Mouse (Mus musculus): Measurements from ENCODE around the gene Agap1.

Gene Agap1

DNA sequence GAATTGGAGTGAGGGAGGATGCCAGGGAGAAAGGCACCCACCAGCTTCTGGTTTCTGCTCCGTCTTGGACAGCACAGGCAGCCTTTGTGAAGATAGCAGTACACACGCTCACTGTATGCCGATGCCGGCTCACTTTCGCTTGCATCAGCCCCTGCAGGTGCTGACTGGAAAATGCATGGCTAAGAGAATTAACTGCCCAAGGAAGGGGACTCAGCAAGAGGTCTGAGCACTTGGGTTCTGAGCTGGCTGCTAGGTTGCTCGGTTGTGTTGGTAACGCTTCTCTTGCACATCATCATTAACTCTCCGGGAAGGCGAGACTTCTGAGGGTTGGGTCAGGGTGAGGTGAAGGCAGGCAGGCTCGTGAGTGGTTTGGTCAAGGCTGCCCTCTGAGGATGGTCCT lies 467.2 kb downstream of the Agap1 start:
- in situ Hi-C loops (cut with MboI; ENCODE audit: low pct_unique_long_range_greater_than_20kb in 1 of 2, low sequenced_read_pairs in 2 of 2, unreplicated experiment in 1 of 2) = no loop called here

DNA sequence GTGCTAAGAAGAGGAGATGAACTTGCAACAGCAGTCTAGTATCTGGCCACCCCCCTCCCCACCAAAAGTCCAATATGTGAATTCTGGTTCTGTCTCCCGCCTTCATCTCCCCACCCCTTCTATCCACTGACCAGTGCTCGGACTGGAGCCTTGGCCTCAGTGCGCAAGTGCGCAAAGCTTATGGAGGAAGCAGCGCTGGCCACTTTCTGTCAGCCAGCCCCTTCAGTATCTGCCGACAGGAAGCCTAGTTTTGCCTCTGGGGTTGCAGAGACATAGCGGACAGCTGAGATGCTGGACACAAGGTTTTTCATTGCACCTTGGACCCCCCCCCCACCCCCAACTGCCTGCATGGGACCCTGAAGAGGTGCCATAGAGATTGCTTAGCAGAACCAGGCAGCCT lies 467.7 kb downstream of the Agap1 start:
- in situ Hi-C loops (cut with MboI; ENCODE audit: low pct_unique_long_range_greater_than_20kb in 1 of 2, low sequenced_read_pairs in 2 of 2, unreplicated experiment in 1 of 2) = no loop called here

DNA sequence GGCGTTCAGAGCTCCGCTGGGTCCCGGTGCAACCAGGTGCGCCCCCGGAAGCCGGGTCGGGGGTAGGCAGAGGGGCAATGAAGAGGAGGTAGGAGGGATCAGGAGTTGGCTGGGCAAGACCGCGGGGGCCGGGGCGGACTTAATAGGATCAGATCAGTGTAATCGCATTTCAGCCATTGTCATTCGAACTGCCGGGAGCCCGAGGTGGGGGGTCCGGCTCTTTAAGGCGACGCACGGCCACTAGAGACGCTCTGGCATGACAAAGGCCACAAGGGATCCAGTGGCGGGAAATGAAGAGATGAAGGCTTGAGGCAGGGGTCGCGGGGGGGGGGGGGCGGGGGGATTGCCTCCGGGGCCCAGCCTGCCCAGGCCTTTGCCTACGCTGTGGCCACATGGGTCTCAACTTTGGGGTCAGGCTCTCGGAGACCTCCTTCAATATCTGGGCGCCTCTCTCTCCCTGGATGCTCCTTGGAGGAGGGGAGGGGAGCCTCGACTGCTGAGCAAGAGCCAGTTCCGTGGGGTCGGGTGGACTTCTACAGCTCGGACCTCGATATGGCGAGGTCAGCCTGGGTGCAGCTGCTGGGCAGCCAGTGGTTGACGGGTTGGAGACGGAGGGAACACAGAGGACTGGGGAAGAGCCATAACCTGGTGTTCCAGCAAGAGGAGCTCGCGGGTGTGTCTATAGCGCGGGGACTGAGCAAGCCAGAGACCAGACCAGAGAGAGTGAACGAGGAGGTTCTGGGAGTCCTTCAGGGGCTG lies 468.5 kb downstream of the Agap1 start:
- in situ Hi-C loops (cut with MboI; ENCODE audit: low pct_unique_long_range_greater_than_20kb in 1 of 2, low sequenced_read_pairs in 2 of 2, unreplicated experiment in 1 of 2) = no loop called here

- in situ Hi-C loops (cut with MboI; ENCODE audit: low pct_unique_long_range_greater_than_20kb in 1 of 2, low sequenced_read_pairs in 2 of 2, unreplicated experiment in 1 of 2) = no loop called here
These were observed 469.0 kb downstream of the Agap1 start for GRCm38 (mm10) chr1:89923642-89924020.

DNA sequence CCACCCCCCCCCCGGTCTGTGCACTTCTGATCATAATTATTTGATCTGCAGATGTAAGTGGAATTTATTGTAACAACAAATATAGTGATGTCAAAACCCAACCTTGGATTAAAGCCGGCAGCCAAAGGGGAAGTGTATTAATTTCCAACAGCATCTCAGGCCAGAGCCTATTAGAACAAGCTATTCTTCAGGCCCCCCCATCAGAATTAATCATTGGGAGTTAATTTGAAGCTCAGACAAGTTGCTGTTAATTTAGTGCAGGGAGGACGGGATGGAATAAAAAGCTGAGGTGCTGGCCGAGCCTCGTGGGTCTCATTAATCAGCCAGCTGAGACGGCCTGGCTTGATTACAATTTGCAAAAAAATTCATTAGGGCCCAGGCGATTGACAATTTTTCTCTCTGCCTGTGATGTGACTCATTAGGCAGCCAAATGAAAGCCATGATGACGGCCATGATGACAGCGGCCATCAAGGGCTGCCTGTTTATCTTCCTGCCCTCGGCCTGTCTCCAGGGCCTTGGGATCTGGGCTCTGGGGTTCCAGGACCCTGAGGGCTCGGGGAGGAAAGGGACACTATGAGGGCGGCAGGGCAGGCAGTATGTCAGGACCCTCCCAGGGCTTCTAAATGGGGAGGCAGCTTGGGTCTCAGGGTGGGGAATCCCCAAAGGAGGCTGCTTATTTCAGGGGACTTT lies 471.0 kb downstream of the Agap1 start:
- in situ Hi-C loops (cut with MboI; ENCODE audit: low pct_unique_long_range_greater_than_20kb in 1 of 2, low sequenced_read_pairs in 2 of 2, unreplicated experiment in 1 of 2) = loop anchor here (5.0 to 25.0 kb wide), 3 partner anchors 48 to 288 kb away; no protein-coding TSS in a partner anchor

- in situ Hi-C loops (cut with MboI; ENCODE audit: low pct_unique_long_range_greater_than_20kb in 1 of 2, low sequenced_read_pairs in 2 of 2, unreplicated experiment in 1 of 2) = loop anchor here (5.0 to 25.0 kb wide), 3 partner anchors 49 to 289 kb away; no protein-coding TSS in a partner anchor
These were observed 472.0 kb downstream of the Agap1 start for GRCm38 (mm10) chr1:89926583-89927060.

DNA sequence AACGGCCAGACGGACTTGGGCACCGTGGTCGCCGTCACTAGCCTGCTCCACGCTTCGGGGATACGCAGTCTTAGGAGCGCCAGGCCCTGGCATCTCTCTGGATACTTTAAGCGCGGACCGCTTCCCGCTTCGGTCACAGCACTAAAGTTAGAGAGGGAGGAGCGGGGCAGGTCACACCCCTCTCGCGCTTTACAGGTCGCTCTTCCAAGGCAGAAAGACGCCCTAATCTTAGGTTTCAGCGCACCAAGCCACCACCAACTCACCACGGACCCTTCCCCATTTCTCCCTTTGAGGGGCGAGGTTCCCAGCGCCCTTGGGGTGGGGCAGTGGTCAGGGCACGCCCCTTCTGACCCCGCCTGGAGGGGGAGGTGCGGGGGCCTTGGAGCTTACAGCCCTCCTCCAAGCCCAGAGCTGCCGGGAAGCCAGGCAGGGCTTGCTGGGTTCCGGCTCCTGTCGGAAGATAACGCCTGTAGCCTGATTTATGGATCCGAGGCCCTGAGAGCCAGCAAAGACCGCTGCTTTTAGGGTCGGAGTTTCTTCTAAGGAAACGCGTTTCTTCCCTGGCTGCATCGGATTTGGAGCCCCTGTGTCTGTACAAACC lies 472.6 kb downstream of the Agap1 start:
- in situ Hi-C loops (cut with MboI; ENCODE audit: low pct_unique_long_range_greater_than_20kb in 1 of 2, low sequenced_read_pairs in 2 of 2, unreplicated experiment in 1 of 2) = loop anchor here (5.0 to 25.0 kb wide), 3 partner anchors 50 to 290 kb away; no protein-coding TSS in a partner anchor

- in situ Hi-C loops (cut with MboI; ENCODE audit: low pct_unique_long_range_greater_than_20kb in 1 of 2, low sequenced_read_pairs in 2 of 2, unreplicated experiment in 1 of 2) = loop anchor here (5.0 to 25.0 kb wide), 3 partner anchors 51 to 291 kb away; no protein-coding TSS in a partner anchor
These were observed 474.1 kb downstream of the Agap1 start for GRCm38 (mm10) chr1:89928676-89929075.

DNA sequence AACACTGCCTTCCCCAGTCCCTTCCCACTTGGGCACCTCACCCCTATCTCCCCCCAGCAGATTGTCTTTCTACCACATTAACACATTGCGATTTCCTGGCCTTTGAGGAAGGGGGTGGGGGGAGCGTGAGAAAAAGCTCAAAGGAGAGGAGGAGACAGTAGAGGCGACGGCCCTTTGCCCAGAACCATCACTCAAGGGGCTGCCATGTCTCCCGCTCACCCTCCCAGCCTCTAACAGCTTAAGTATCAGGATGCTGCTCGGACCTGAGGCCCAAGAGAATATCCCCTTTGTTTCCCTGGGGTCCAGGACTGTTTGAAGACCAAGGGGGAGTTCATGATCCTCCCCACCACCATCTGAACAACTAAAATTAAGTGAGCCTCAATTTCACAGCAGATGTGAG lies 474.6 kb downstream of the Agap1 start:
- in situ Hi-C loops (cut with MboI; ENCODE audit: low pct_unique_long_range_greater_than_20kb in 1 of 2, low sequenced_read_pairs in 2 of 2, unreplicated experiment in 1 of 2) = loop anchor here (5.0 to 25.0 kb wide), 3 partner anchors 52 to 292 kb away; no protein-coding TSS in a partner anchor

- in situ Hi-C loops (cut with MboI; ENCODE audit: low pct_unique_long_range_greater_than_20kb in 1 of 2, low sequenced_read_pairs in 2 of 2, unreplicated experiment in 1 of 2) = loop anchor here (5.0 to 25.0 kb wide), 3 partner anchors 53 to 293 kb away; no protein-coding TSS in a partner anchor
These were observed 475.3 kb downstream of the Agap1 start for GRCm38 (mm10) chr1:89929721-89930505.

DNA sequence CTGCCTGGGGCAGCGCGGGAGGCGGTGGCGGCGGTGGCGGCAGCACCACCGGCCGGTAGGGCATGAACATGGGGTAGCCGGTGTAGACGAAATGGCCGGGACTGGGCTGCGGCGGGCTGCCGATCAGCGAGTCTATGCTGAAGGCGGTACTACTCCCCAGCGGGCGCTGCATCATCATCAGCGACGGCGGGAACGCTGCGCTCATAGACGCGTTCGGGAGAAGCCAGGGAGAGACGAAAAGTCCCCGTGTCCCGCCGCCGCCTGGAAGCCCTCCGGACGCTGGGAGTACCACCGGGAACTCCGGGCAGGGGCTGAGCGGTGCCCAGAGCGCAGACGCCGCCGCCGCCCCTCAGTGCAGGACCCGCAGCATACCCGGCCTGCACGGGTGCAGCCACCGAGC lies 475.9 kb downstream of the Agap1 start:
- in situ Hi-C loops (cut with MboI; ENCODE audit: low pct_unique_long_range_greater_than_20kb in 1 of 2, low sequenced_read_pairs in 2 of 2, unreplicated experiment in 1 of 2) = loop anchor here (25.0 kb wide), 2 partner anchors 168 to 293 kb away; no protein-coding TSS in a partner anchor

- in situ Hi-C loops (cut with MboI; ENCODE audit: low pct_unique_long_range_greater_than_20kb in 1 of 2, low sequenced_read_pairs in 2 of 2, unreplicated experiment in 1 of 2) = loop anchor here (25.0 kb wide), 2 partner anchors 169 to 294 kb away; no protein-coding TSS in a partner anchor
These were observed 476.5 kb downstream of the Agap1 start, which contains the start of gene Gbx2 for GRCm38 (mm10) chr1:89931120-89931519. TSS of gene Gbx2 (minus strand) at chr1:89931179.

- in situ Hi-C loops (cut with MboI; ENCODE audit: low pct_unique_long_range_greater_than_20kb in 1 of 2, low sequenced_read_pairs in 2 of 2, unreplicated experiment in 1 of 2) = loop anchor here (25.0 kb wide), 2 partner anchors 170 to 295 kb away; no protein-coding TSS in a partner anchor
These were observed 477.4 kb downstream of the Agap1 start for GRCm38 (mm10) chr1:89932021-89932423.

DNA sequence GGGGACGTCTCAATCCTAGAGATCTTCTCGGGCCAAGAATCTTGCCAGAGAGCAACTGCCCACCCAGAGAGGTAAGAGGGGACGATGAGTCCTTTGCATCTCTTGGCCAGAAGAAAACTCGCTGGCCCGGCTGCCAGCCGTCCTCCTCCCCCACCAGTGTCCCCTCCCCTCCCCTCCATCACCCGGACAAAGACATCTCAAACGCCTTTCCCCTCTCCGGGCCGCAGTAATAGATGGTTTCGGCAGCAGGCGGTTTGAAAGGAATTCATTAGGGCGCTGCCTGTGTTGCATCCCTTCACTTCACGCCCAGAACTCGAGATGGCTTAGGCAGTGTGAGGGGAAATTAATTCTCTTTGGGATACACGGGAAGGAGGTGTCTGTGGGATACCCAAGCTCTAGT lies 478.0 kb downstream of the Agap1 start:
- in situ Hi-C loops (cut with MboI; ENCODE audit: low pct_unique_long_range_greater_than_20kb in 1 of 2, low sequenced_read_pairs in 2 of 2, unreplicated experiment in 1 of 2) = loop anchor here (25.0 kb wide), 2 partner anchors 170 to 295 kb away; no protein-coding TSS in a partner anchor

DNA sequence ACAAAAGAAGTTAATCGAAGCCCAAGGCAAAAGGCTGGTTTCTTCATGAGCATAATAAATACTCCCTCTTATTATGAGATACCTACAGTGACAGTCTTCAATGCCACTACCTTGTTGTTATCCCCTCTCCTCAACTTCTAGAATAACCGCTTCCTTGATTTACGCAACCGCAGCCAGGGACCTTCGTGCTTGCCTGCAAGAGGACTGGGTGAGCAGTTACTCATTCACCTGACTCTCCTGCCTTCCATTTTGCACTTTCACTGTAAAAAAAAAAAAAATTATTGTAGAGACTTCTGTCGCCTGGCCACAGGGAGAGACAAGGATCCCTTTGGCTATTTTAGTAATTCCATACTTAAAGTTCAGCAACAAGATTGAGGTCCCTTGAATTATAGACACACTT lies 478.4 kb downstream of the Agap1 start:
- in situ Hi-C loops (cut with MboI; ENCODE audit: low pct_unique_long_range_greater_than_20kb in 1 of 2, low sequenced_read_pairs in 2 of 2, unreplicated experiment in 1 of 2) = loop anchor here (25.0 kb wide), 2 partner anchors 171 to 296 kb away; no protein-coding TSS in a partner anchor

DNA sequence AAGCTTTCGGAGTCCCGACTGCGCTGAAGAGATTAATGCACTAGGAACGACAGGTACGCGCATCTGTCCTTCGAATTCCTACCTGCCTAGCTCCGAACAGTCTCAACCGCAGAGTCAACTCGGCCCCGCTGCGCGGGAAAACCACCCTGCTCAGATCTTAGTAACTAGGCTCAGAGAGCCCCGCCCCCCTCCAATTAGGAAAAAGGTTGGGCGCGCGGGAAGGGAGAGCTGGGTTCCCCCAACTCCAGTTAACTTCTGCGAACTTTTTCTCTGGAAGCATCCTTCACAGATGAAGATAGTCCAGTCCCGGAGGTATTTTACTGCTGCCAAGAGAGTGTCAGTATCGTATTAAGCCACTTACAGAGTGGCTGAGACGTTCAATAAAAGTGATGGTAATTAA lies 479.2 kb downstream of the Agap1 start:
- in situ Hi-C loops (cut with MboI; ENCODE audit: low pct_unique_long_range_greater_than_20kb in 1 of 2, low sequenced_read_pairs in 2 of 2, unreplicated experiment in 1 of 2) = loop anchor here (25.0 kb wide), 2 partner anchors 171 to 296 kb away; no protein-coding TSS in a partner anchor

- in situ Hi-C loops (cut with MboI; ENCODE audit: low pct_unique_long_range_greater_than_20kb in 1 of 2, low sequenced_read_pairs in 2 of 2, unreplicated experiment in 1 of 2) = loop anchor here (25.0 kb wide), 2 partner anchors 172 to 297 kb away; no protein-coding TSS in a partner anchor
These were observed 480.0 kb downstream of the Agap1 start for GRCm38 (mm10) chr1:89934316-89935260.

All from mouse embryonic stem cell (cell line).